Mouse (Mus musculus) midbrain, postnatal 0 days (tissue): ENCODE measurements around the gene Dmbt1. TPM values are rescaled to one million over a fixed set of nuclear protein-coding genes. Genes with fewer than 3 reads are reported as not detected.
"Not testable (repeated sequence)": the region's sequence is repeated elsewhere in the genome, so short reads cannot be mapped to it uniquely, and the experiment has no call there.

Experiments
- ATAC-seq: fragments of 200-750 bp; cut with Nextera tagmentation; 2 replicates; pipeline ENCODE4 v1.8.0; 2017; ENCODE audit warnings: moderate number of reproducible peaks, mild to moderate bottlenecking, moderate TSS enrichment, moderate library complexity; ENCODE audit not compliant: low FRiP score
- DNase-seq: peaks from one replicate; pipeline ENCODE4 v3.0.0-alpha.2; 2015; ENCODE audit warnings: low spot score
- H3K27ac ChIP-seq: fragments of 300-500 bp; sonication (generic); 2 replicates; pipeline ENCODE4 v1.5.1; 2014; ENCODE audit warnings: low read depth, mild to moderate bottlenecking, low read length, mixed read lengths
- H3K27me3 ChIP-seq: fragments of 300-500 bp; sonication (generic); 2 replicates; pipeline ENCODE4 v1.6.1; 2014; ENCODE audit warnings: low read length, control low read depth, mixed read lengths; ENCODE audit not compliant: insufficient read depth
- H3K36me3 ChIP-seq: fragments of 300-500 bp; sonication (generic); 2 replicates; pipeline ENCODE4 v1.6.1; 2014; ENCODE audit warnings: low read length, control low read depth, mixed read lengths; ENCODE audit not compliant: insufficient read depth
- H3K4me1 ChIP-seq: fragments of 300-500 bp; sonication (generic); 2 replicates; pipeline ENCODE4 v1.6.1; 2014; ENCODE audit warnings: mild to moderate bottlenecking, control low read depth, antibody characterized with exemption, low read length, mixed read lengths; ENCODE audit not compliant: insufficient read depth
- H3K4me2 ChIP-seq: fragments of 300-500 bp; sonication (generic); 2 replicates; pipeline ENCODE4 v1.6.1; 2014; ENCODE audit warnings: low read depth, mild to moderate bottlenecking, low read length, mixed read lengths; ENCODE audit not compliant: poor library complexity, severe bottlenecking
- H3K4me3 ChIP-seq: fragments of 300-500 bp; sonication (generic); 2 replicates; pipeline ENCODE4 v1.5.1; 2014; ENCODE audit warnings: low read depth, mild to moderate bottlenecking, low read length, moderate library complexity
- H3K9ac ChIP-seq: fragments of 300-500 bp; sonication (generic); replicated peaks from 2 replicates; pipeline ENCODE4 v1.6.1; 2014; ENCODE audit warnings: mild to moderate bottlenecking, low read length, moderate library complexity, mixed read lengths; ENCODE audit not compliant: poor library complexity, severe bottlenecking
- H3K9me3 ChIP-seq: fragments of 300-500 bp; sonication (generic); 2 replicates; pipeline ENCODE4 v1.6.1; 2016; ENCODE audit warnings: low read length, control low read depth
- CTCF ChIP-seq: IDR thresholded peaks from 2 replicates; pipeline ENCODE4 v1.5.1; 2016; ENCODE audit warnings: antibody characterized with exemption, mild to moderate bottlenecking
- WGBS: fragments of 180-500 bp; shearing (Covaris S2); extraction: QIAGEN DNeasy Blood & Tissue Kit; methylation state at CpG from one replicate; pipeline ENCODE4 v1.1.7; 2014; 5-methylcytosine and 5-hydroxymethylcytosine counted together
- polyA plus RNA-seq: library from polyadenylated mRNA; unstranded; fragments of >200 nt; fragmentation: Nextera tagmentation; extraction: Ambion mirVana; gene quantifications from 2 replicates; pipeline ENCODE4 v1.2.1, GENCODE M21; 2015
- total RNA-seq: library from RNA; depleted of rRNA; stranded (reverse); fragments of >200 nt; gene quantifications from 2 replicates; pipeline ENCODE4 v1.2.3, GENCODE M21; 2014

Gene Dmbt1
- total and polyA plus RNA-seq, 2 experiments from 2014 or later, result 0.05 to 0.14 TPM

GRCm38 (mm10) chr7:131059808-131060207, 28.0 kb downstream of the Dmbt1 start:
- not testable (repeated sequence) for H3K9me3 ChIP-seq, ATAC-seq, H3K4me2 ChIP-seq, H3K27ac ChIP-seq, H3K4me1 ChIP-seq, H3K9ac ChIP-seq, H3K27me3 ChIP-seq, H3K4me3 ChIP-seq, H3K36me3 ChIP-seq
- peak; percentile 19 for DNase-seq
- 71% methylated on average over 2 of the region's 2 CpGs for WGBS
- peak; percentile 59 for TF ChIP-seq CTCF

GRCm38 (mm10) chr7:131062541-131062940, 30.7 kb downstream of the Dmbt1 start:
- no peak overlapping the region for H3K4me2 ChIP-seq
- WGBS, result 91% methylated on average over 2 of the region's 2 CpGs
- no peaks in the 10 kb centered on the region for H3K36me3 ChIP-seq
- H3K4me3 ChIP-seq, result no peak overlapping the region
- peak; percentile 32; the same call in 1 of the 2 replicates for TF ChIP-seq CTCF
- H3K27ac ChIP-seq, result no peak overlapping the region
- H3K4me1 ChIP-seq, result no peaks in the 10 kb centered on the region
- H3K27me3 ChIP-seq, result no peaks in the 10 kb centered on the region
- H3K9me3 ChIP-seq, result no peaks in the 10 kb centered on the region
- no peak overlapping the region for H3K9ac ChIP-seq
- no peak for ATAC-seq
- DNase-seq, result no peak

GRCm38 (mm10) chr7:131068191-131068590, 36.3 kb downstream of the Dmbt1 start:
- not testable (repeated sequence) for H3K4me3 ChIP-seq, H3K9me3 ChIP-seq, H3K4me1 ChIP-seq, H3K36me3 ChIP-seq, H3K4me2 ChIP-seq, ATAC-seq, H3K9ac ChIP-seq, H3K27me3 ChIP-seq, H3K27ac ChIP-seq, DNase-seq
- peak; percentile 49 for TF ChIP-seq CTCF
- WGBS, result 4% methylated on average over 1 of the region's 1 CpGs

GRCm38 (mm10) chr7:131073476-131073875, 41.6 kb downstream of the Dmbt1 start:
- H3K27me3 ChIP-seq, H3K4me3 ChIP-seq, DNase-seq, H3K36me3 ChIP-seq, H3K9me3 ChIP-seq, ATAC-seq, H3K9ac ChIP-seq, H3K4me2 ChIP-seq, H3K27ac ChIP-seq, H3K4me1 ChIP-seq: not testable (repeated sequence)
- WGBS, result 94% methylated on average over 3 of the region's 3 CpGs

GRCm38 (mm10) chr7:131074098-131074497, 42.2 kb downstream of the Dmbt1 start:
- H3K4me2 ChIP-seq, H3K9ac ChIP-seq, H3K27me3 ChIP-seq, H3K4me3 ChIP-seq, H3K9me3 ChIP-seq, H3K4me1 ChIP-seq, DNase-seq, ATAC-seq, H3K27ac ChIP-seq, H3K36me3 ChIP-seq: not testable (repeated sequence)
- WGBS, result 81% methylated on average over 6 of the region's 6 CpGs

GRCm38 (mm10) chr7:131075956-131076355, 44.1 kb downstream of the Dmbt1 start:
- ATAC-seq (no peak), DNase-seq (peak; percentile 31)
- Histone ChIP-seq H3K27ac (no peak overlapping the region), H3K4me1 (no peaks in the 10 kb centered on the region), H3K36me3 (no peaks in the 10 kb centered on the region), H3K27me3 (no peaks in the 10 kb centered on the region), H3K4me2 (no peak overlapping the region), H3K9ac (no peak overlapping the region), H3K9me3 (no peaks in the 10 kb centered on the region), H3K4me3 (no peak overlapping the region)
- 0% methylated on average over 1 of the region's 1 CpGs for WGBS
- TF ChIP-seq CTCF, result peak; percentile 68

GRCm38 (mm10) chr7:131082403-131082802, 50.5 kb downstream of the Dmbt1 start:
- H3K27ac ChIP-seq, H3K4me2 ChIP-seq, H3K4me3 ChIP-seq, H3K9me3 ChIP-seq, H3K36me3 ChIP-seq, H3K4me1 ChIP-seq, ATAC-seq, H3K27me3 ChIP-seq, H3K9ac ChIP-seq, DNase-seq: not testable (repeated sequence)
- 84% methylated on average over 9 of the region's 9 CpGs for WGBS
